Mouse (Mus musculus) lung, adult 2 months (tissue): ENCODE measurements around the gene Parp1. TPM values are rescaled to one million over a fixed set of nuclear protein-coding genes. Genes with fewer than 3 reads are reported as not detected.
"Not testable (repeated sequence)": the region's sequence is repeated elsewhere in the genome, so short reads cannot be mapped to it uniquely, and the experiment has no call there.

Experiments
- DNase-seq: peaks from one replicate; pipeline ENCODE4 v3.0.0; 2022
- H3K4me1 ChIP-seq: fragments of 200-500 bp; 2 replicates; pipeline ENCODE4 v1.6.1; 2011; ENCODE audit warnings: low read length; ENCODE audit not compliant: control insufficient read depth, insufficient read depth
- H3K4me3 ChIP-seq: fragments of 200-500 bp; replicated peaks from 2 replicates; pipeline ENCODE3; 2011; ENCODE audit warnings: low read depth, mild to moderate bottlenecking, control low read depth, low read length; ENCODE audit errors: extremely low read depth
- CTCF ChIP-seq: fragments of 200-500 bp; IDR thresholded peaks from 2 replicates; pipeline ENCODE4 v1.5.1; 2011; ENCODE audit warnings: mild to moderate bottlenecking, low read length, control low read depth; ENCODE audit not compliant: insufficient read depth
- POLR2A ChIP-seq: fragments of 200-500 bp; IDR thresholded peaks from 2 replicates; pipeline ENCODE4 v1.6.1; 2011; ENCODE audit warnings: low read depth, mild to moderate bottlenecking, control low read depth, low read length, borderline replicate concordance; ENCODE audit errors: extremely low read depth
- WGBS: fragments of 180-500 bp; shearing (Covaris S2); methylation state at CpG from one replicate; pipeline ENCODE4 v1.1.7; 2018; 5-methylcytosine and 5-hydroxymethylcytosine counted together
- polyA plus RNA-seq: library from polyadenylated mRNA; depleted of rRNA; stranded (reverse); fragments of >200 nt; gene quantifications from 2 replicates; pipeline ENCODE4 v1.2.3, GENCODE M21; 2012

Parp1 gene
- polyA plus RNA-seq, 1 experiment = 20.1 TPM

- no peaks in the 10 kb centered on the region for H3K4me1 ChIP-seq
- TF ChIP-seq POLR2A (no peak), CTCF (peak; percentile 70)
- 28% methylated on average over 5 of the region's 5 CpGs for WGBS
- H3K4me3 ChIP-seq = no peak overlapping the region
- no peak for DNase-seq
Measured at GRCm38 (mm10) chr1:180550770-180551169, 18.0 kb upstream of the Parp1 start.

- DNase-seq = no peak
- H3K4me1 ChIP-seq = no peaks in the 10 kb centered on the region
- no peak overlapping the region for H3K4me3 ChIP-seq
- TF ChIP-seq CTCF (no peak), POLR2A (no peak)
- WGBS = 83% methylated on average over 5 of the region's 5 CpGs
Measured at GRCm38 (mm10) chr1:180556899-180557298, 11.8 kb upstream of the Parp1 start.

- WGBS = 81% methylated on average over 8 of the region's 8 CpGs
- no peak for TF ChIP-seq POLR2A
- no peak for TF ChIP-seq CTCF
- H3K4me1 ChIP-seq = no peaks in the 10 kb centered on the region
- no peak for DNase-seq
- H3K4me3 ChIP-seq = no peak overlapping the region
Measured at GRCm38 (mm10) chr1:180559454-180559853, 9.3 kb upstream of the Parp1 start.

GRCm38 (mm10) chr1:180561187-180561586, 7.5 kb upstream of the Parp1 start:
- no peak for TF ChIP-seq CTCF
- TF ChIP-seq POLR2A = no peak
- Histone ChIP-seq H3K4me3 (no peak overlapping the region), H3K4me1 (no peaks in the 10 kb centered on the region)
- no peak for DNase-seq
- 52% methylated on average over 3 of the region's 3 CpGs for WGBS

GRCm38 (mm10) chr1:180564885-180565284, 3.8 kb upstream of the Parp1 start:
- Histone ChIP-seq H3K4me1 (peaks cover 5% of the 10 kb centered on the region; the same call in 1 of the 2 replicates), H3K4me3 (no peak overlapping the region)
- TF ChIP-seq CTCF (no peak), POLR2A (no peak)
- DNase-seq = no peak
- WGBS = 78% methylated on average over 5 of the region's 5 CpGs

GRCm38 (mm10) chr1:180567761-180568160, 963 bp upstream of the Parp1 start:
- WGBS = 84% methylated on average over 4 of the region's 4 CpGs
- DNase-seq = no peak
- TF ChIP-seq POLR2A (no peak), CTCF (no peak)
- H3K4me3 ChIP-seq = no peak overlapping the region
- peaks cover 9% of the 10 kb centered on the region; the same call in 1 of the 2 replicates for H3K4me1 ChIP-seq

- TF ChIP-seq CTCF (no peak), POLR2A (no peak)
- no peak for DNase-seq
- WGBS = 44% methylated on average over 7 of the region's 7 CpGs
- Histone ChIP-seq H3K4me1 (peaks cover 9% of the 10 kb centered on the region; the same call in 1 of the 2 replicates), H3K4me3 (peak overlapping the region; percentile 35)
Measured at GRCm38 (mm10) chr1:180568248-180568647, 476 bp upstream of the Parp1 start.

- no peak for DNase-seq
- under 1% methylated on average over 17 of the region's 17 CpGs for WGBS
- TF ChIP-seq CTCF (no peak), POLR2A (no peak)
- peak overlapping the region; percentile 88 for H3K4me3 ChIP-seq
- H3K4me1 ChIP-seq = peaks cover 9% of the 10 kb centered on the region; the same call in 1 of the 2 replicates
Measured at GRCm38 (mm10) chr1:180569453-180569852, 729 bp downstream of the Parp1 start.

- DNase-seq = no peak
- H3K4me3 ChIP-seq = no peak overlapping the region
- 30% methylated on average over 5 of the region's 5 CpGs for WGBS
- H3K4me1 ChIP-seq = peaks cover 9% of the 10 kb centered on the region; the same call in 1 of the 2 replicates
- TF ChIP-seq POLR2A (no peak), CTCF (no peak)
Measured at GRCm38 (mm10) chr1:180570181-180570580, 1.5 kb downstream of the Parp1 start.

GRCm38 (mm10) chr1:180571018-180571589, 2.4 kb downstream of the Parp1 start:
- 84% methylated on average over 8 of the region's 8 CpGs for WGBS
- H3K4me3 ChIP-seq = no peak overlapping the region
- no peak for DNase-seq
- TF ChIP-seq POLR2A = no peak
- TF ChIP-seq CTCF = no peak
- peaks cover 9% of the 10 kb centered on the region; the same call in 1 of the 2 replicates for H3K4me1 ChIP-seq

- DNase-seq, H3K4me1 ChIP-seq, H3K4me3 ChIP-seq: not testable (repeated sequence)
- WGBS = 85% methylated on average over 6 of the region's 6 CpGs
Measured at GRCm38 (mm10) chr1:180571721-180572120, 3.0 kb downstream of the Parp1 start.
